Mouse (Mus musculus): ENCODE measurements at regions not wholly inside any gene's neighbourhood (a gene's known extent, or its start where the extent isn't known, plus 50 kb on each side); places are given as distances from the start of the nearest gene placed in this dataset.

DNA sequence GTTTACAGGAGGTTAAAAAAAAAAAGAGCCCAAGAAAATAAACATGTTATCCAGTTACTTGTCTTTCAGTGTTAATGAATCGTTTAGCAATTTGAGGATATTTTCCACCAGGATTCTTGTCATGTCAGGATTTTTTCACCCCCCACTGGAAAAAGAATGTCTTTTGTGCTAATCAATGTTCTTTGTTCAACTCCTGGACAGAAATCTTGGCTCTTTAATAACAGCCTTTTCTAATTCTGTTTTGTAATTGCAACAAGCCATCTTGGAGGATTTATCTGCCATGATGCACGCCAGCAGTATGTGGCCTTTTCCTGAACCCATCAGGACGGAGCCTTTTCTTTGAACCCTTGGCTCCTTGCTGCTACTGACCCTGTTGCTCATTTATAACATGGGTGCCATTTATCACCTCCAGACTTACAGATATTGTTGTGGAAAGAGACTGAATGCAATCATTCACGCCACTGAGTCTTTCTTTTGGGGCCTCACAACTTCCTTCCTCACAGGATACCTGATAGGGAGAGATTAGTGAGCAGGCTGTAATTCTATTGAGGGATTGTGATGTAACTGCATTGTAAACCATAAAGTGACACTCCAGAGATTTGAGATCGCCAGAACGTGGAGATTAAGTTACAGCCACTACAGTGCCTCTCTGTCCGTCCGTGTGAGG, 159.7 kb downstream of the Usp25 start:
- TF ChIP-seq POLR2A (IDR thresholded peaks at IDR 0.05; ENCODE audit: control insufficient read depth in 1 of 2, insufficient read depth in 1 of 2, low read depth in 1 of 2, low read length in 2 of 2, poor library complexity in 1 of 2), result no peak
- TF ChIP-seq NELFE (IDR thresholded peaks at IDR 0.05; ENCODE audit: low read depth, low read length), result no peak
- TF ChIP-seq MAX (IDR thresholded peaks at IDR 0.05; ENCODE audit: low read length), result no peak
- no peak for TF ChIP-seq CTCF (IDR thresholded peaks at IDR 0.05 in 2 of 3, conservative IDR thresholded peaks at IDR 0.05 in 1 of 3; ENCODE audit: control insufficient read depth in 1 of 3, insufficient read depth in 1 of 3, low read depth in 2 of 3, low read length in 3 of 3, poor library complexity in 1 of 3, severe bottlenecking in 1 of 3)
- 0 out of 4 replicates have a peak, but pooled peaks of 1 of the 2 experiments have one; percentile 14 for TF ChIP-seq EP300 (IDR thresholded peaks at IDR 0.05; ENCODE audit: low read depth in 1 of 2, low read length in 2 of 2)
- TF ChIP-seq TCF12 (IDR thresholded peaks at IDR 0.05; ENCODE audit: low read depth, low read length), result peak; percentile 12; the same call in 1 of the 2 replicates
- TF ChIP-seq SMC3 (IDR thresholded peaks at IDR 0.05; ENCODE audit: low read depth, low read length), result no peak
- TF ChIP-seq CHD2 (IDR thresholded peaks at IDR 0.05; ENCODE audit: low read length), result no peak
- TF ChIP-seq JUND (IDR thresholded peaks at IDR 0.05; ENCODE audit: low read depth, low read length), result no peak
